Mouse (Mus musculus): ENCODE measurements around the gene C8a. TPM values are rescaled to one million over a fixed set of nuclear protein-coding genes. Genes with fewer than 3 reads are reported as not detected.
A peak's percentile ranks its signal among the peaks of the same experiment; 100 is the strongest.

C8a gene
- not detected in 2 replicates for polyA plus RNA-seq (2016; fragmentation: Nextera tagmentation; extraction: Ambion mirVana)

DNA sequence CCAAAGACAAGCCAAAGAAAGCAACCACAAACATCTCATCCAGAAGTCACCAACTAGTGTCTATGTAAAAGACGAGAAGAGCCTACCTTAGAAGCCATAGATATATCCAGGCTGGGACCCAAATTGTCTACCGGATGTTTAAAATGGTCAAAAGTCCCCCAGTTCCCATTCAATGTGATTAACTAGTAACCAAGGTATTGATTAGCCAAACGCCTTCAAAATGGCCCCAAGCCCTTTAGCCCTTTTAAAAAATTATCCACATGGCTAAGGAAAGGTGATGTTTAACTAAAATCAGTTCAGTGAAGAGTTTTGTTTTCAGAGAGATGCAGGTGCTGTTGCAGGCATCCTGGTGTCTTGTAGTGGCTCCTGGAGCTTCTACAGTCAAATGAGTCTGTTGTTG lies at the start of gene C8a:
Gene C8a (minus strand): TSS at position 76 of the 400 bp plus-strand sequence.
- 84% methylated on average over 3 of the region's 3 CpGs for WGBS
- Histone ChIP-seq H3K36me3 (replicated peaks) (no peaks in the 10 kb centered on the region), H3K4me2 (no peak within 1 kb of the TSS), H3K4me1 (no peaks in the 10 kb centered on the region), H3K4me3 (replicated peaks) (no peak within 1 kb of the TSS), H3K9me3 (no peaks in the 10 kb centered on the region), H3K9ac (no peak within 1 kb of the TSS), H3K27ac (no peak within 1 kb of the TSS), H3K27me3 (no peaks in the 10 kb centered on the region)
- no peak for ATAC-seq (ENCODE audit: low FRiP score)

DNA sequence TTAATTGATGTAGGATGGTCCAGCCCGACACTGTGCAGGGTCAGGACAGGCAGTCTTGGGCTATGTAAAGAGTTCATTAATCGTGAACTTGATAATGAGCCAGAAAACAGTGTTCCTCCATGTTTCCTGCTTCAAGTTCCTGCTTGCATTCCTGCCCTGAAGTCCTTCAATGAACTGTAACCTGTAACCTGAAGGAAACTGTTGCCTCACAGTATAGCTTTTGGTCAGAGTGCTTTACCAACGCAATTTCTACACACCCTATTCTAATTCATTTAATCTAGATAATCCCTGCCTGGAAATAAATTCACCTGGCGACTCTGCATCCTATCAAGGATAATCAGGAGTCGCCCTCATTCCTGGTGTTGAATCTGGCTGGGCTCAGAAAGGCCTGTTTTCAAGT lies 49.2 kb upstream of the C8a start:
- Histone ChIP-seq H3K27ac (no peak overlapping the region), H3K9me3 (no peaks in the 10 kb centered on the region), H3K4me2 (no peak overlapping the region), H3K4me1 (no peaks in the 10 kb centered on the region), H3K27me3 (no peaks in the 10 kb centered on the region), H3K9ac (no peak overlapping the region), H3K4me3 (replicated peaks) (no peak overlapping the region), H3K36me3 (replicated peaks) (no peaks in the 10 kb centered on the region)
- WGBS, result 88% methylated on average over 5 of the region's 5 CpGs
- ATAC-seq (ENCODE audit: low FRiP score), result no peak

DNA sequence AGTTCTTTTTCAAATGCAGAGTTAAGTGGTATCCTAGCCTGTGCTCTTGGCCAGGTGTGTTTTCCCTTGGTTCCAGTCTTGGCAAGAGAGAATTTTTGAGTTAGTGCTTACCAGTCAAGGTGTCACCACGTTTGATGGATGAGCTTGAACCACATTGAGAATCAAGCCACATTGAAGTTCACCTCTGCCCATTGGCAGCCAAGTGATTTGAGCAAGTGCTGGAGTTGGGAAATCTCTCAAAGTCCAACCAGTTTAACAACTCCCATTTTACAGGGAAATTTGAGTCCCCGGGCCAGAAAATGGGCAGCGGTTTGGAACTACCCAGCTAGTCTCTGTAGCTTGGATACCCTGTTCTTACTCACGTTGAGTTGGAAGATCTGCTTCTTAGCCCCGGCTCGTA lies 41.8 kb upstream of the C8a start:
- Histone ChIP-seq H3K9me3 (no peaks in the 10 kb centered on the region), H3K27ac (no peak overlapping the region), H3K36me3 (replicated peaks) (no peaks in the 10 kb centered on the region), H3K4me1 (peaks cover 7% of the 10 kb centered on the region), H3K4me2 (no peak overlapping the region), H3K9ac (no peak overlapping the region), H3K4me3 (replicated peaks) (no peak overlapping the region), H3K27me3 (peaks cover 11% of the 10 kb centered on the region)
- ATAC-seq (ENCODE audit: low FRiP score), result no peak
- WGBS, result 92% methylated on average over 6 of the region's 6 CpGs

DNA sequence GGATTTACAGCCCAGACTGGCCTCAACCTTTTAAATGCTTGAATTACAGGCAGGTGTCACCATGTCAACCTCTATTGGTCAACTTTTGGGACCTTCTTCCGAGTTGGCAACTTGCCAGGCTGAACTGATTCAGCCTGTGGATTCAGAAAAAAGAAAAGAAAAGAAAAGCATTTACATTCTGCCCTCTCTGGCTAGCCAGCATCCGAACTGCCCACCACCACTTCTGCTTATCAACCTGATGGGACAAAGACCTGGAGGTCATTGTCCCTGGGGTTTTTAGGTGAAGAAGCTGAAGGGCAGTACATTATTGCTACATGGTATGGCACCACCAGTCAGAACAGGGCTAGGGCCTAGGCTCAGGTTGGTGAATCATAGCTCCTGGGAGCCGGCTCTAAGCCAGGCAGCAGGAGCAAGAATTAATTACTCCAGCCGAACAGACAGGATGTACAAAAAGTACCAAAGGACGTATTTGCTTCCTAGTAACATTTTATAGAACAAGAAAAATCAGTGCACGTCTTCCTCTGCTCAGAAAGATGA lies 38.6 kb upstream of the C8a start:
- H3K4me2 ChIP-seq, result no peak overlapping the region
- no peak overlapping the region for H3K9ac ChIP-seq
- H3K27me3 ChIP-seq, result peaks cover 16% of the 10 kb centered on the region
- no peak for ATAC-seq (ENCODE audit: low FRiP score)
- H3K36me3 ChIP-seq (replicated peaks), result no peaks in the 10 kb centered on the region
- peaks cover 10% of the 10 kb centered on the region for H3K4me1 ChIP-seq
- H3K9me3 ChIP-seq, result no peaks in the 10 kb centered on the region
- H3K27ac ChIP-seq, result no peak overlapping the region
- 73% methylated on average over 6 of the region's 6 CpGs for WGBS
- no peak overlapping the region for H3K4me3 ChIP-seq (replicated peaks)

DNA sequence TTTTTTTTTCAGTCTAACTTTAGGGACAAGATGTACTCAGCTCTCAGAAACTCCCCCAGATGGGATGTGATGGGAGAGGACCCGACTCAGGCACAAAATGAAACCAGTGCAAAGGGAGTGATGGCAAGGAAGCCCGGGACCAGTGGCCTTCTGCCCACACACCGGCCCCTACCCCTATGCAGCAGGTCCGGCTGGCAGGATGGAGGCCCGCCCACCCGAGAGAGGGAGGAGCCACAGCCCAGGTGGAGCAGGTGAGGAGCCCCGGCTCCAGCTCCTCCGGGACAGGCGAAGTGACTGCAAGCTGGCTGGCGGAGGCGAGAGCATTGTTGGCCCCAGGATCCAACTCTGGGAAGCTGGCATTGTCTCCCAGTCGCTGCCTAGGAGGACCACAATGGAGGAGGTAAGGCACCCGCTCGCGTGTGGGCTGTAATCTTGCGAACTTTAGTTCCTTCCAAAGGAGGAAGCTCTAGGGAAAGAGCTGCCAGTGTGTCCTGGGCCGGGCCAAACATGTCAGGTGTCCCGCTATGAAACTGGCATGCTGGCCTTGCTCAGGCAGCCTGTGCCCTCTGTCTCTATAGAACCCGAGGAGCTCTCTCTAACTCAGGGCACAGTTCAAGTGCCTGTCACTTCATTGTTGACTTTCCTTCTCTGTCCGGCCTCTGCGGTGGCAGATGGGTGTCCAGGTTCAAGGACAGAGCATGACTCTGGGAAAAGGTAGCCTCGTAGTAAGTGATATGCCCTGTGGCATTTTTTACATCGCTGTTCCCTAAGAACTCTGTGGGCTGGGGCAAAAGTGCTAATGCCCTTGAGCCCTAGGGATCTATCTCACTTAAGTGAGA lies 37.3 kb upstream of the C8a start, which contains the start of gene Fyb2:
Gene Fyb2 (plus strand): TSS at position 166 of the 839 bp plus-strand sequence.
- no peak within 1 kb of the TSS for H3K27ac ChIP-seq
- H3K4me2 ChIP-seq, result peak within 1 kb of the TSS; percentile 47
- peak within 1 kb of the TSS; percentile 16; the same call in 1 of the 2 replicates for H3K4me3 ChIP-seq (replicated peaks)
- no peak for ATAC-seq (ENCODE audit: low FRiP score)
- peaks cover 16% of the 10 kb centered on the region for H3K27me3 ChIP-seq
- 17% methylated on average over 23 of the region's 23 CpGs for WGBS
- no peak within 1 kb of the TSS for H3K9ac ChIP-seq
- H3K36me3 ChIP-seq (replicated peaks), result no peaks in the 10 kb centered on the region
- H3K9me3 ChIP-seq, result no peaks in the 10 kb centered on the region
- H3K4me1 ChIP-seq, result peaks cover 10% of the 10 kb centered on the region

DNA sequence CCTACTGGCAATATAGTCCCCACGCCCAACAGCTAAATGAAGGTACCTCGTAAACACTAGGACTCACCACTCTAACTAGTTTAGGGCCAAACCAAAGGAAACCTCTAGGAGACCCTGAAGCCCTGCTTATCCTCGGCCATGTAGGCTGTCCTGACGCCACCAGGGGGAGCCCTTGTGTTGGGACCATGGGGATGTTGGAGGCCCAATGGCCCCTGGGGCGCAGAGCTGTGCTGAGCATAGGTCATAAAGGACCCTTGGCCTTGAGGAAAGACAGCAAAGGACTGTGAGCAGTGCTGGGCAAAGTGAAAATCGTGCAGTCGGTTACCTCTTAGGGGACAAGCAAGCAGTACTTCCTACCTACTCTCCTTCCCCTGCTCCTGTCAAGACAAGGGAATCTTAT lies 35.5 kb upstream of the C8a start:
- Histone ChIP-seq H3K4me3 (replicated peaks) (no peak overlapping the region), H3K4me2 (no peak overlapping the region), H3K4me1 (peaks cover 10% of the 10 kb centered on the region), H3K27me3 (peaks cover 16% of the 10 kb centered on the region), H3K27ac (no peak overlapping the region), H3K36me3 (replicated peaks) (no peaks in the 10 kb centered on the region), H3K9ac (no peak overlapping the region), H3K9me3 (no peaks in the 10 kb centered on the region)
- WGBS, result 35% methylated on average over 7 of the region's 7 CpGs
- no peak for ATAC-seq (ENCODE audit: low FRiP score)

DNA sequence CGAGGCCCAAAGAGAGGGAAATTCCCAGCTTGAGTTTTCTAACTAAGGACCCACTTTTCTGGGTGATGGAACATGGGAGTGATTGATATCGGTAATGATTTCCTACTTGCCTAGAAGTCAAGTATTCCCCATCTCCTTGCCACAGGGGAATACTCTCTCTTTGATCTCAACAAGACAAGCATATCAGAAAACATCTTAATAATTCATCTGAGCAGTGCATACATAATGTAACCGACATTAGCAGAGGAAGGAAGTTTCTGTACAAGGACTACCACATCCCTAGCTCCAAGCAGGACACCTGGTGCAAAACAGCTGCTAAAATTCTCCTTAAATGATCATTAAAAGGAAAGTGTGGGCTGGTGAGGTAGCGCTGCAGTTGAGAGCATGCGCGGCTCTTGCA lies 28.9 kb upstream of the C8a start:
- H3K4me1 ChIP-seq, result no peaks in the 10 kb centered on the region
- H3K4me2 ChIP-seq, result no peak overlapping the region
- no peaks in the 10 kb centered on the region for H3K27me3 ChIP-seq
- WGBS, result 87% methylated on average over 6 of the region's 6 CpGs
- no peak overlapping the region for H3K9ac ChIP-seq
- H3K36me3 ChIP-seq (replicated peaks), result no peaks in the 10 kb centered on the region
- ATAC-seq (ENCODE audit: low FRiP score), result no peak
- H3K4me3 ChIP-seq (replicated peaks), result no peak overlapping the region
- no peak overlapping the region for H3K27ac ChIP-seq
- no peaks in the 10 kb centered on the region for H3K9me3 ChIP-seq

DNA sequence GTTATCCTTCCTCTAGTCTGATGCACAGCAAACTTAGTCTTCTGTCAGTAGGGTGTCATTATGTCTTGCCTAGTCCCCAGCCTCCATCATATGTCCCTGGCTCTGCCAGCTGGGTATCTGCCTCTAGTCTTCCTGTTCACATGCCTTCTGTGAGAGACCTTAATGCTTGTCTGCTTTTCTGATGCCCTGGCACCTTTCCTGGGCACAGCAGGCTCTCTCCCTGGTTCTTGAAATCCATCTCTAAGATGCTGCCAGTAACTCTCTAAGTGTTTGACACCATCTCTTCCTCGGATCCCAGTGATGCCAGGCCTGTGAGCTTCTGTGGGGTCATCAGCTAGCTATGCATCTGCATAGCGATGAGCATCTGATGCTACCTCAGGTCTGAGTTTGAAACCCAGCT lies 26.6 kb upstream of the C8a start:
- Histone ChIP-seq H3K4me3 (replicated peaks) (no peak overlapping the region), H3K27me3 (no peaks in the 10 kb centered on the region), H3K4me1 (no peaks in the 10 kb centered on the region), H3K9ac (no peak overlapping the region), H3K9me3 (no peaks in the 10 kb centered on the region), H3K36me3 (replicated peaks) (no peaks in the 10 kb centered on the region), H3K4me2 (no peak overlapping the region), H3K27ac (no peak overlapping the region)
- no peak for ATAC-seq (ENCODE audit: low FRiP score)
- 81% methylated on average over 2 of the region's 2 CpGs for WGBS

DNA sequence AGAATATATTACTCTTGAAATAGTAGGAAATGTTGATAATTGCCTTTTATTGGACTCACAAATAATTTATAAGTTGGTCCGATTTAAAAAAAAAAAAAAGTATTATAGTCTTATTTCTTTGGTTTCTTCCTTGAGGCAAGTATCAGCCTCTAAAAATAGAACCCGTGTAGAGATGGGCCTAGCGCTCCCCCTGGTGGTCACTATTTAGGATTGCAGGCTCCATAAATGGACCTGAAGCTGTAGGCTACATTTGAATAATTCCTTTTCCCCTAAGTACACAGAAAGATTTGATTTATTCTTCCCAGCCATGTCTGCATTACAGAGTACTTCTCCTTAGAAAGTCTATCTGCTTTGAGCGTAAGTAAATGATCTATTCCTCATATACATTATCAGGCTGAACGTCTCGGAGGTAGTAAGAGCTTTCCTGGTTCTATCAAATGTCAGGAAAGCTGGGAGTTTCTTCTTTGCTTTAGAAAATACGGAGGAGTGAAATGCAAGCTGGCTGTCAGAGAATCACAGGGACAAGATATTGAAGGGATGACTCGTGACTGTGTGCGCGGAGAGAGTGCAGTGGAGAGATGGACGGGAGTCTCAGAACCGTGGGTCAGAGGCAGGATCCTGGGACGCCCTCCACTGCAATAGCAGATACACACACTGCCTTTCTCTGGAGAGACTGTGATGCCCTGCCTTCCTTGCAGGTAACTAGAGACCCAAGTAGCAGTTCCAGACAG lies 18.0 kb upstream of the C8a start:
- Histone ChIP-seq H3K36me3 (replicated peaks) (no peaks in the 10 kb centered on the region), H3K27ac (no peak overlapping the region), H3K4me2 (no peak overlapping the region), H3K9ac (no peak overlapping the region), H3K9me3 (no peaks in the 10 kb centered on the region), H3K4me1 (peaks cover 12% of the 10 kb centered on the region), H3K27me3 (peaks cover 9% of the 10 kb centered on the region; the same call in 1 of the 2 replicates), H3K4me3 (replicated peaks) (no peak overlapping the region)
- ATAC-seq (ENCODE audit: low FRiP score), result no peak
- WGBS, result 62% methylated on average over 13 of the region's 13 CpGs

DNA sequence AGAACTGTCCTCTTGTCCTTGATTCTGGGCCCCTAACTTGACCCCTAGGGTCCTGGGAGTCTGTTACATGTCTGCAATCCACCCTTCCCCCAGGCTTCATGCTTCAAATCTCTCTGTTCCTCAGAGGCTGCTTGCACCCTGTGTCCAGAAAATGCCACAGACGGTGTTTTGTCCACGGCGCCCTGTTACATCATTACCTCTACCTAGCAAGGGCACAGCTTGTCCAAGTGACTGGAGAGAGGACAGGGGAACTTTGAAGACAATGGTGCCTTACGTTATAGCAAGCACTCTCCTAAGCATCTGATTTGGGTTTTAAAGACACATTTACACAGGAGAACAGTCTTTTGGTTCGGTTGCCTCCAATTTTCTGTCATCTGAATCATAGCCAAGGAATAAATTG lies 17.4 kb upstream of the C8a start:
- peaks cover 17% of the 10 kb centered on the region for H3K4me1 ChIP-seq
- no peak overlapping the region for H3K4me3 ChIP-seq (replicated peaks)
- no peak overlapping the region for H3K4me2 ChIP-seq
- no peak overlapping the region for H3K9ac ChIP-seq
- peaks cover 9% of the 10 kb centered on the region; the same call in 1 of the 2 replicates for H3K27me3 ChIP-seq
- no peak for ATAC-seq (ENCODE audit: low FRiP score)
- no peak overlapping the region for H3K27ac ChIP-seq
- H3K36me3 ChIP-seq (replicated peaks), result no peaks in the 10 kb centered on the region
- H3K9me3 ChIP-seq, result no peaks in the 10 kb centered on the region
- 73% methylated on average over 5 of the region's 5 CpGs for WGBS

DNA sequence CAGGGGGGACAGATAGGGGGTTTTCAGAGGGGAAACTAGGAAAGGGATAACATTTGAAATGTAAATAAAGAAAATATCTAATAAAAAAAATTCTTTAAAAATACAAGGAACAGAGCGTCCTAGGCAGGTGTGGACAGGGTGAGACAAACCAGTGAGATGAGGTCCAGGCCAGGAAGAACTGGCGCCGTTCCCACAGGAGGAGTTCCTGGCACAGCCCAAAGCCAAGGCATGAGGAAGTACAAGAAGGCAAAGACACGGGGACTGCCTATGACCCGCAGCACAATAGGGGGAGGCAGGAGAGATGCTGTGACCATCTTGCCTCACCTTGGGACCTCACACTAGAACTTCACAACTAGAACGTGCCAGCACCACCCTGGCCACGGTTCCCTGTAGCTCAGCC lies 15.5 kb upstream of the C8a start:
- Histone ChIP-seq H3K4me3 (replicated peaks) (no peak overlapping the region), H3K9me3 (no peaks in the 10 kb centered on the region), H3K9ac (no peak overlapping the region), H3K27me3 (peaks cover 9% of the 10 kb centered on the region; the same call in 1 of the 2 replicates), H3K4me2 (no peak overlapping the region), H3K4me1 (peaks cover 23% of the 10 kb centered on the region), H3K36me3 (replicated peaks) (no peaks in the 10 kb centered on the region), H3K27ac (no peak overlapping the region)
- ATAC-seq (ENCODE audit: low FRiP score), result no peak
- 93% methylated on average over 7 of the region's 7 CpGs for WGBS

DNA sequence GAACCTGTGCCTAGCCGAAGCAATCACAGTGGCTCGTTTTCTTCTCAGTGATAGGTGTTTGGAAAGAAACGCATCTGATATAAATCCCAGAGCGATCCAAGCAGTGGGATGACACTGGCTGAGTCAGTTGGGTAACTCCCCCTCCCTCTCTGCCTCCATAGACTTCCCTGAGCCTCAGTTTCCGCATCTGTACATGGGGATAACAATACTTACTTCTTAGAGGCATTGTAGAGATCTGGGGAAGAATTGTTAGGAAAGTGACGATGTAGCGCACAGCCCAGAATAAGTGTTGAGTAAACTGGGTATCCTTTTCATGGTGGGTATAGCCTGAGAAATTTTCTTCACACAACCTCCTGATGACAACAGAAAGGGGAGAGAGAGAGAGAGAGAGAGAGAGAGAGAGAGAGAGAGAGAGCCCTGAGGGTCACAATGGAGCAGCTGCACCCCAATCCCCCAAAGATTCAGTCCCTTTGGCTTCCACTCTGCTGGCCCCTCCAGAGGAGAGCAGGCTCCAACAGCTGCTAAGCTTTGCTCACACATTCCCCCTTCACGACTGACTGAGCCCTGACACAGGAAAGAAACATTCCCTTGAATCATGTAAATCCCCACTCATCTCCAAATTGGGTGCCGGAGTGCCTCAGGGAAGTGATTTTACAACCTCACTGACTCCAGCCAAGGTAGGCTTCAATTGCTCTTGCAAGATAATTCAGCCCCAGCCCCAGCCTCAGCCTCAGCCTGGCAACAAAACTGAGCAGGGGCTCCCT lies 12.5 kb upstream of the C8a start:
- 81% methylated on average over 9 of the region's 9 CpGs for WGBS
- H3K9me3 ChIP-seq, result no peaks in the 10 kb centered on the region
- no peak overlapping the region for H3K27ac ChIP-seq
- H3K4me3 ChIP-seq (replicated peaks), result no peak overlapping the region
- no peak overlapping the region for H3K4me2 ChIP-seq
- no peak overlapping the region for H3K9ac ChIP-seq
- H3K36me3 ChIP-seq (replicated peaks), result no peaks in the 10 kb centered on the region
- peaks cover 7% of the 10 kb centered on the region; the same call in 1 of the 2 replicates for H3K27me3 ChIP-seq
- H3K4me1 ChIP-seq, result peaks cover 23% of the 10 kb centered on the region
- no peak for ATAC-seq (ENCODE audit: low FRiP score)

Measured in forebrain, embryonic 12.5 days (tissue).